Mouse (Mus musculus) adrenal gland, adult 18-20 months (tissue): ENCODE results near the gene Ppcs. TPM values are rescaled to one million over a fixed set of nuclear protein-coding genes. Genes with fewer than 3 reads are reported as not detected.

Experiments
- DNase-seq, 2 experiments: peaks; one replicate each; pipeline ENCODE4 v3.0.0; 2021 to 2022; ENCODE audit warnings: low spot score in 2 of 2
- total RNA-seq, 2 experiments: library from RNA; stranded (reverse); gene quantifications; 1 replicate in 1 of 2; 2 replicates in 1 of 2; pipeline ENCODE4 v1.2.3; 2021

The Ppcs gene
- total RNA-seq, 2 experiments from 2014 or later, result 39.4 to 41.0 TPM

DNA sequence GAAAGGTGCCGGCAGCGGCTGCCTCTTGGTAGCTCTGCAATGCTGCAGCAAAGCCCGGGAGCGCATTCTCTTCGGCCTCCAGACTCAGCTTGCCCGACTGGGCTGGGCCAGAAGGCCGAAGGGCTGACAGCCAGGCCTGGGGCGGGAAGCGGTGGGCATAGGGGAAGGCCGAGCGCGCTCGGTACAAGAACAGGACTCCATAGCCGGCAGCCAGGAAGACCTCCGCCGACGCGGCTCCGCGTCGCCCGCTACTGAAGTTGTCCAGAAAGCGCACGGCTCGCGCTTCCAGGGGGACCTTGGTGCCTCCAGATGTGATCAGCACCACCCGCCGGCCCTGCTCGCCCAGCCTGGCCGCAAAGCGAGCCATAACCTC is 313 bp downstream of the Ppcs start:
- DNase-seq, result peak in 1 of 2 experiments; percentile 47

DNA sequence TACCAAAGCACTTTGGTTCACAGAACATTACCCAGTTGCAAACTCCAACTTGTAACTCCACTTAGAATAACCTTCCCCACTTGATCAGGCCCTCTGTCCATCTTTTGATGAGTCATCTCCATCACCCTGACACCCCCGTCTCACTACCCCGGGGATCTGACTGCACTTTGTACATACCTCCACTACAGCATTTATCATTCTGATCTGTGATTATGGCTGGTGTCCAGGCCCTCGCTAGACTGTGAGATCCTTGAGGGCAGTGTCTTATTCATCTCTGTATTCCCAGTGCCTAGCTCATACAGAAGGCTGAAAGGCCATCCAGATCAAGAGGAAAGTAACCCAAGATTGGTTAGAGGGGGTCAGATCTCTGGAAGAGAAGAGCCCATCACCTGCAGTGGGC is 1.0 kb downstream of the Ppcs start:
- no peak for DNase-seq

DNA sequence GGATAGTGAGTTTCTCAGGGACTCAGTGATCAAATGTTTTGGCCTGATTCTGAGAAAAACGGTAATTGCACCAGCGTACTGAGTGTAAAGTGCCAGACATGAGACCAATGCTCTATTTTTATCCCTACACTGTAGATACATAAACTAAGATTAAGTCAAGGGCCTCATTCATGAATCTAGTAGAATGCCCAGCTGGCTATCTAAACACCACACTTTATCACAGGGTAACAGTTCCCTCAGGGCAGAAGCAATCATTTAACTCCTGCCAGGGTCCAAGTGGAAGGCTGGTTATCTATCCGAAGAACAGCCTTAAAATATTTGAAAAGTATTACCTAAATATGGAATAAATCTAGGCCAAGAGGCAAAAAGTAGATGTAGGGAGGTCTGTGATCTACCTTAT is 4.3 kb downstream of the Ppcs start:
- no peak for DNase-seq

DNA sequence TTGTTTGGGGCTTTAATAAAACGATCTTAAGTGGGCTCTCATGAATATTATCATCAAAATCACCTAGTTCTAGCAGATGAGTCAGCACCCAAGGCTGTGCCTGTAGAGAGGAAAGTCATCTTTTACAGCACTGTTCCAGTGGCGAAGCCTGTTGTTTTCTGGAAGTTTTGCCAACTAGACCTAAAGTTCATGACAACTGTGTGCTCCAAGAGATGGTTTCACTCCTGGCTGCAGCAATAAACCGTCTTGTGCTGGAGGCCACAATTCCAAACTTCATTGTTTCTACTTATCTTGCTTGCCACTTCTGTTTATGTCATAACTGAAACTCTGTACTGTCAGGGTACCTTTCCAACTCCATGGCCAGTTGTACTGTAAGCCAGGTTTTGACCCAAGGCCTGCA is 5.0 kb downstream of the Ppcs start:
- DNase-seq, result no peak

DNA sequence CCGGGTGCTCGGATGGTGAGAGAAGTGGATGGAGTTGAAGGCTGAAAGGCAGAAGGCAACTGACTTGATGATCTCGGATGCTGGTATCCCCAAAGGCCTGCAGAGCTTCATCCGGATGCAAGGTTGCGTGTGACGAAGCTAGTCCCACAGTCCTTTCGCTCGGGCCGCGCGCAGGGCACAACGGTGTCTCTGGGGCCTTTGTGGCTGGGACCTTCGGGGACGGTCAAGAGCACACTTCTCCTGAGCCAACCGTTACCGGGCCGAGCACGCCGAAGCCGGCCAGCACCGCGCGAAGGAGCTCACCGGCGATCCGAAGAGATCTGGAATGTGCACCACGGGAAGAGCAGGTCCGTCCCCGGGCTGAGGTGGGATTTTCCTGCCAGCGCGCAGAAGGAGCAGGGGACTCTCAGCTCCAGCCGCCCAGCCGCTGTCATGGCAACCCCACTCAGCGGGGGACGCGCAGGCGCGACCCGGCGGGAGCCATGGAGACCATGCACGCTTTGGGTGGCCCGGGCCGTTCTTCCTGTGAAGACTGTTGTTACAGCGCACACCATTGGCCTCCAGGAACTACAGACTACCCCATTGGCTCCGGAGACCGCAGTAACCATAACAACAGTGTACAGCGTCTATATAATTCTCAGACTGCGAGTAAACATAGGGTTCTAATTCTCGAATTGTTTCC is 7.0 kb downstream of the Ppcs start, which contains the start of gene Ccdc30:
Gene Ccdc30 (minus strand): TSS at position 450 of the 682 bp plus-strand sequence.
- peak; percentile 83 to 84 for DNase-seq

DNA sequence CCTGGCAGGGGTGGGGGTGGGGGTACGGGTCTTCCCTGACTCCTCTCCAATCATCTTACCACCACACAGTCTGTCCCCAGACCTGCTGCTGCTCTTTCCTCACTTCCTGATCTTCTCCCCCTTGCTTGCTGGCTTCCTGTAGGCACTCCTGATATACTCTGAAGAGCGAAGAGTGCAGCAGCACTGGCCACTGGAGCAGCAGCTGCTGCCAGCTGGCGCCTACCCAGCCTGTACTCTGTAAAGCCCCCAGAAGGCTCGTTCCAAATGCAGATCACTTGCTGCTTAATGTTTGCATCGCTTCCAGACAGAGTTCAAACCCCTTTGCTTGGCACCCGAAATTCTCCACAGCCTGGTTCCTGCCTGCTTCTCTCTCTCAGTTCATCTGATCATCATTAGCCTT is 9.4 kb downstream of the Ppcs start:
- no peak for DNase-seq

DNA sequence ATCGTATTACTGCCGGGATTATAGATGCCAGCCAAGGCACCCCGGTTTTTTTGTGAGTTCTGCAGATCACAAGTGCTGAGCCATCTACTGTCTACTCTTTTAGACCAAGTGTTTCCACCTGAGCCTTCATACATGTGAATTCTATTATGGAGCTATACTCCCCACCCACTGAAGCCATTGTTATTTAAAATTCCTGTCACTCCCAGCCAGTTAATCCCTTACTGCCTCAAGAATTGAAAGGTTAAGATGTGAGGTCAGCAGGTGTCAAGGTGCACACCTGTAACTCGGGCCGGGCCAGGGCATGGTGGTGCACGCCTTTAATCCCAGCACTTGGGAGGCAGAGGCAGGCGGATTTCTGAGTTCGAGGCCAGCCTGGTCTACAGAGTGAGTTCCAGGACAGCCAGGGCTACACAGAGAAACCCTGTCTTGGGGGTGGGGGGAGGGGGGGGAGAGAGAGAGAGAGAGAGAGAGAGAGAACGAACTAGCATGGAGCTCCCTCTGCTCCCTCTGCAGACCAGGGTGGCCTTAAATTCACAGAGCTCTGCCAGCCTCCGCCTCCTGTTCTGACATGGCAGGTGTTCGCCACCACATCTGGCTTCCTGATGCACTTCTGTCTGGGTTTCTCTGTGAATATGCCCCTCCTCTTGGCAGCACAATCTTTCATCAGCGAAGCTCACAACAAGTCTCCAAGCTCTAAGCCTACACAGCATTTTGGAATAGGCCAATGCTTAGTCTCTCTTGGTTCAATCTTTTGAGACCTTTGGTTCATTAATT is 10.2 kb downstream of the Ppcs start:
- DNase-seq, result no peak

DNA sequence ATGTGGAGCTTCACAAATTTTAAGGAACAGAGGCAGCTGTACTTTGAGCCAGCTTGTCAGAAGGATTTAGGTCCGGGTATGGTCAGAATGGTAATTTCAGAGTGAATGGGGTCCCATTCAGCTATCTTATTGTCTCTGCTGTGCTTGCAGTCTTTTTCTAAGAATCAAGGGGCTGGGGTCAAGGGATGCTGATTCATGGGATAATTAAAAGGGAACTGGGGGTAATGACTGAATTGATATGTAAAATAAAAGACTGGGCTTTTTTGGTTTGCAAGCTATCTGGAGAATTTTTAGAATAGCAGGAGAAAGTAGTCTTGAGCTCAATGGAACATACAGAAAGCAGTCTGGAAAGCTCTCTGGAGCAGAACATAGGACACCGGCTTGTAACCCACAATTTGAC is 18.8 kb downstream of the Ppcs start:
- DNase-seq, result no peak

DNA sequence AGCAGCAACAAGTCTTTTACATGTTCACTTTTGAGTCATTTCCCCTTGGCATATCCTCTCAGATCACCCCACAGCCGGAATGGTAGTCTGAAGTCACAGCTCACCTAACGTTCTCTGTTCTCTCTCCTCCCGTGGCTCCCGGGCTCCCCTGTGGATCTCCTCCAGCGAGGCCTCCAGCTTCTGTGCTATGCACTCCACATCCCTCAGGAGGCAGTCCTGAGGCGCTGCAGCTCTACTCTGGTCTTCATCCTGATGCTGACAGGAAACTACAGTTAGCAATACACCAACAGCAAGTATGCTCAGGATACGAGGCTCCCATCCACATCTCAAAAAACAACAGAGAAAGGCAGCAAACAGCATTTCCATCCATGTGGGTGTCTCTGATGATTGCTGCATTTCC is 21.3 kb downstream of the Ppcs start:
- no peak for DNase-seq

DNA sequence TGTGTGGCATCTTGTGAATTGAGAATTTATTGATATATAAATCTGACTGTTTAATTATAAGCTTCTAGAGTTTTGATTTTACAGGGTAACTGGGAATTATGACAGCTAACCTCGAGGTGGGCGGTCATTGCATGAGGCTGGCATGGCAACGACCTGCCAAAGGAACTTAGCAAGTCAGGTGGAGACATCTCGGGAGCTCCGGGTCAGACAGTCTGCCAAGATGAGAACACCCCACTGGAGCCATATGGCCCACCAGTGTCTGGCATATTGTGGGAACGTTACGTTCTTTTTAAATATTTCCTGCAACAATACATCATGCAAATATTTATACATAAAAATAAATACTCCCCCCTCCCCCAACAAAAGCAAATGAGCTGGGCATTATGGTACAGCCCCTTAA is 23.5 kb downstream of the Ppcs start:
- no peak for DNase-seq

DNA sequence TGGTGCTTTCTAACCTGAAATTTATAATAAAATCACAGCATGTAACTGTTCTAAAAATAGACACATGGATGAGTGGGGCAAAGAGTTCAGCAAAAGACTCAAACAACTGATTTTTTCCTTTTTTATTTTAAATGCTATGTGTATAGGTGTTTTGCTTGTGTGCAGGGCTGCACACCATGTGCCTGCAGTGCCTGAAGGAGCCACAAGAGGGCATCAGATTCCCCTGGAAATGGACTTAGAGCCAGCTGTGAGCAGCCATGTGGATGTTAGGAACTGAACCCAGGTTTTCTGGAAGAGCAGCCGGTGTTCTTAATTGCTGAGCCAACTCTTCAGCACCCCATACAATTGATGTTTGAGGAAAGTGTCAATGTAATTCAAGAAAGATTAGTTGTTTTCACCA is 31.9 kb downstream of the Ppcs start:
- peak; percentile 11 to 28 for DNase-seq

DNA sequence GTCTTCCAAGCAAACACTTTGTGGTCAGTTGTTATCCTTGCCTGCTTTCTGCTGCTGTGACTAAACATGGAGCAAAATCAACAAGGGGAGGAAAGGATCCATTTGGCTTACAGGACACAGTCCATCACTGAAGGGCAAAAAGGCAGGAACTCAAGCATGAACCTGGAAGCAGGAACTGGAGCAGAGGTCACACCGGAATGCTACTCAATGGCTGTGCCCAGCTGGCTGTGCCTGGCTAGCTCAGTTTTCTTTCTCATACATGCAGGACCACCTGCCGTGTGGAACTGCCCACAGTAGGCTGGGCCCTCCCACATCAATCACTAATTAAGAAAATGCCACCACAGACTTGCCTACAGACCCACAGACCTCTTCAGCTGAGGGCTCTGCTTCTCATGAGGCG is 33.0 kb downstream of the Ppcs start:
- no peak for DNase-seq

DNA sequence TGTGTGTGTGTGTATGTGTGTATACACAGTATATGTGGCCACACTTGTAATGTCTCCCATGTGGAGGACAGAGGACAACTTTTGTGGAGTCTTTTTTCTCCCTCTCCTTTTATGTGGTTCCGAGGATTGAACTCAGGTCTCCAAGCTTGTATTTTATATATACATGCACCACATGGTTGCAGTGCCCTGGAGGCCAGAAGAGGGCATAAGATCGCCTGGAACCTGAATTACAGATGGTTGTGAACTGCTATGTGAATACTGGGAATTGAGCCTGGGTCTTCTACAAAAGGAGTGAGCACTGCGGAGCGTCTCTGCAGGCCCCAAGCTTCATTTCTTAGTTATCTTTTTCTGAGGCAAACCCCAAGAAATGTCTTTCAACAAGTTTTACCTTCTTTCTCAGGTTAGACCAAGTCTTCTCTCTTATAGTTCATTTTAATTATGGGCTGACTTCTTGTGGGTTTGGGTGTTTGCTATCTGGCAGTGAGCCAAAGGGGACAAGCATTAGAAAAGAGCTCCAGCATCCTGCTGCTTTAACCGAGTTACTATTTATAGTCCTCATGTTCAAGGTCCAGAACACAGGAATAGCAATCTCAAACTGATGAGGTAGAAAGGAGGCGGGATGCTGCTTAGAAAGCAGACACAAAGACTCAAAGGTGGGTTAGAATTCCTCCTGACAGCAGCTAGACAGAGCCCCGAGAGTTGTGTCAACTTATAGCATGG is 40.6 kb downstream of the Ppcs start:
- no peak for DNase-seq

DNA sequence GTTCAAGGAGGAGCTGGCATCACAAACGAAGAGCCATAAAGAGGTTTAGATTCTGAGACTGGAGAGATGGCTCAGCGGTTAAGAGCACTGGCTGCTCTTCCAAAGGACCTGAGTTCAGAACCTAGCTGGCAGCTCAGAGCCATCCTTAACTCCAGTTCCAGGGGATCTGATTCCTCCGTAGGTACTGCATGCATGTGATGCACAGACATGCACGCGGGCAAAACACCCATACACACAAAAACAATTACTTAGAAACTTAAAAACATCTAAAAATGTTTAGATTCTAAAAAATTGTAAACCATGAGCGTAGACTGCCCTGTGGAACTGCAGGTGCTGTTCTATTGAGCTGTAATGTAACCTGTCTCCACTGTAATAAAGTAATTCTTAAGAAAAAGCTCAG is 52.8 kb downstream of the Ppcs start:
- no peak for DNase-seq

Other genes with a start within 250 kb of the Ppcs start
- 10 to 100 TPM; 12.0 to 19.4 TPM for gene Zfp691, start 248.2 kb downstream of the Ppcs start, total RNA-seq
- under 1 TPM; 0.06 to 0.10 TPM for gene Ermap, start 232.4 kb downstream of the Ppcs start, total RNA-seq
- gene Svbp, start 227.1 kb downstream of the Ppcs start, total RNA-seq, result 10 to 100 TPM; 13.8 to 17.0 TPM
- not detected for gene Tmem269, start 204.2 kb downstream of the Ppcs start, total RNA-seq
- 10 to 100 TPM; 22.8 to 33.3 TPM for gene AU022252, start 189.7 kb downstream of the Ppcs start, total RNA-seq
- gene P3h1, start 189.5 kb downstream of the Ppcs start, total RNA-seq, result 10 to 100 TPM; 16.0 to 23.5 TPM
- under 1 TPM in 1 of 2 experiments, not detected in 1; 0.06 TPM for gene Cldn19, start 167.0 kb downstream of the Ppcs start, total RNA-seq
- 100 to 1,000 TPM; 714 to 717 TPM for gene Ybx1, start 127.8 kb downstream of the Ppcs start, total RNA-seq
- 10 to 100 TPM; 16.7 to 17.6 TPM for gene Ppih, start 101.9 kb downstream of the Ppcs start, total RNA-seq
- gene Ccdc30, start 6.9 kb downstream of the Ppcs start, total RNA-seq, result 1 to 10 TPM; 8.2 to 8.7 TPM
- gene Zmynd12, start 394 bp upstream of the Ppcs start, total RNA-seq, result 1 to 10 TPM; 2.6 to 2.8 TPM
- under 1 TPM; 0.10 to 0.13 TPM for gene Rimkla, start 70.2 kb upstream of the Ppcs start, total RNA-seq
- gene Foxj3, start 114.6 kb upstream of the Ppcs start, total RNA-seq, result 10 to 100 TPM; 39.0 to 41.6 TPM
- gene Frg2f1, start 117.1 kb upstream of the Ppcs start, total RNA-seq, result 1 to 10 TPM; 6.8 to 9.7 TPM
- gene Guca2a, start 215.3 kb upstream of the Ppcs start, total RNA-seq, result not detected
- under 1 TPM in 1 of 2 experiments, not detected in 1; 0.56 TPM for gene Guca2b, start 236.5 kb upstream of the Ppcs start, total RNA-seq